Mouse (Mus musculus) bone marrow, adult 2 months (tissue): ENCODE results near the gene Ccdc170.

Experiments used
- CTCF ChIP-seq: fragments of 200-500 bp; IDR thresholded peaks from 2 replicates; pipeline ENCODE4 v1.5.1; 2011; ENCODE audit warnings: low read length, control low read depth; ENCODE audit not compliant: control insufficient read depth, insufficient read depth
- POLR2A ChIP-seq: fragments of 200-500 bp; IDR thresholded peaks from 2 replicates; pipeline ENCODE4 v1.6.1; 2011; ENCODE audit warnings: low read depth, mild to moderate bottlenecking, control low read depth, low read length, borderline replicate concordance; ENCODE audit not compliant: control insufficient read depth

DNA sequence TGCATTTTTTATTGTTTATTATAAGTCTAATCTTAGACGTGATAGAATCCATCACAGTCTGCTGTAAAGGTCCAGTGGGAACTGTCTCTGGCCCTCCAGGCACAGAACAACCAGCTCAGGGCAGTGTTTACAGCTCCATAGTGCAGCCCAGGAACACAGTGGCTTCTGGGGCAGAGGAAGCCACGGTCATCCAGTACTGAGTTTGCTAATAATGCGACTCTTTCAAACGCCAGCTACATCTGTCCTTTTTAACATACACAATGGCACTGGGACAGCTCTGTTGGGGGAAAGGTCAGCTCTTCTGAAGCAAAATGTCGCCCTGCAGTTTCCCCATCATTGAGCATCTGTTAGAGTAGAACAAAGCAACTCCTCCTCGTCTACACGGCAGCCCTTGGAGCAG, 45.7 kb downstream of the Ccdc170 start:
- TF ChIP-seq CTCF: no peak
- TF ChIP-seq POLR2A: no peak
